Mouse (Mus musculus) limb, embryonic 11.5 days (tissue): ENCODE results near the gene Fam227a. TPM values are rescaled to one million over a fixed set of nuclear protein-coding genes. Genes with fewer than 3 reads are reported as not detected.

Experiments
- ATAC-seq: fragments of 200-750 bp; cut with Nextera tagmentation; 2 replicates; pipeline ENCODE4 v1.8.0; 2017; ENCODE audit warnings: low read depth; ENCODE audit not compliant: insufficient number of reproducible peaks, low FRiP score, low TSS enrichment
- DNase-seq: peaks from one replicate; pipeline ENCODE4 v3.0.0-alpha.2; 2015; ENCODE audit warnings: low spot score
- H3K27ac ChIP-seq: fragments of 300-500 bp; sonication (generic); replicated peaks from 2 replicates; pipeline ENCODE4 v1.5.1; 2014; ENCODE audit warnings: low read depth, mild to moderate bottlenecking, low read length
- H3K27me3 ChIP-seq: fragments of 300-500 bp; sonication (generic); 2 replicates; pipeline ENCODE4 v1.6.1; 2014; ENCODE audit warnings: mild to moderate bottlenecking, low read length, mixed read lengths; ENCODE audit not compliant: control insufficient read depth, insufficient read depth
- H3K36me3 ChIP-seq: fragments of 300-500 bp; sonication (generic); 2 replicates; pipeline ENCODE4 v1.6.1; 2014; ENCODE audit warnings: mild to moderate bottlenecking, low read length, moderate library complexity, mixed read lengths; ENCODE audit not compliant: control insufficient read depth, insufficient read depth
- H3K4me1 ChIP-seq: fragments of 300-500 bp; sonication (generic); 2 replicates; pipeline ENCODE4 v1.6.1; 2014; ENCODE audit warnings: low read length, mixed read lengths; ENCODE audit not compliant: control insufficient read depth, insufficient read depth
- H3K4me2 ChIP-seq: fragments of 300-500 bp; sonication (generic); 2 replicates; pipeline ENCODE4 v1.6.1; 2014; ENCODE audit warnings: low read depth, mild to moderate bottlenecking, moderate library complexity; ENCODE audit not compliant: severe bottlenecking
- H3K4me3 ChIP-seq: fragments of 300-500 bp; sonication (generic); 2 replicates; pipeline ENCODE4 v1.5.1; 2014; ENCODE audit warnings: low read depth, low read length
- H3K9ac ChIP-seq: fragments of 300-500 bp; sonication (generic); 2 replicates; pipeline ENCODE4 v1.6.1; 2014; ENCODE audit warnings: mild to moderate bottlenecking, low read length
- H3K9me3 ChIP-seq: fragments of 300-500 bp; sonication (generic); 2 replicates; pipeline ENCODE4 v1.6.1; 2016; ENCODE audit warnings: low read length; ENCODE audit not compliant: control insufficient read depth
- WGBS: fragments of 180-500 bp; shearing (Covaris S2); extraction: QIAGEN DNeasy Blood & Tissue Kit; methylation state at CpG from one replicate; pipeline ENCODE4 v1.1.7; 2014; 5-methylcytosine and 5-hydroxymethylcytosine counted together
- polyA plus RNA-seq: library from polyadenylated mRNA; unstranded; fragments of >200 nt; fragmentation: Nextera tagmentation; extraction: Ambion mirVana; gene quantifications from 2 replicates; pipeline ENCODE4 v1.2.1, GENCODE M21; 2014

Fam227a gene
- polyA plus RNA-seq, 1 experiment from 2014 or later, result 2.0 TPM

- DNase-seq, result no peak
- 88% methylated on average over 1 of the region's 1 CpGs for WGBS
- no peak overlapping the region for H3K4me3 ChIP-seq
- H3K9me3 ChIP-seq, result no peaks in the 10 kb centered on the region
- H3K4me1 ChIP-seq, result no peaks in the 10 kb centered on the region
- H3K4me2 ChIP-seq, result no peak overlapping the region
- no peak for ATAC-seq
- no peak overlapping the region for H3K27ac ChIP-seq
- H3K9ac ChIP-seq, result no peak overlapping the region
- H3K36me3 ChIP-seq, result no peaks in the 10 kb centered on the region
- no peaks in the 10 kb centered on the region for H3K27me3 ChIP-seq
These were observed 60.0 kb downstream of the Fam227a start for GRCm38 (mm10) chr15:79598715-79599114.

- Histone ChIP-seq H3K4me3 (no peak overlapping the region), H3K4me1 (no peaks in the 10 kb centered on the region), H3K27me3 (no peaks in the 10 kb centered on the region), H3K9ac (no peak overlapping the region), H3K9me3 (no peaks in the 10 kb centered on the region), H3K4me2 (no peak overlapping the region), H3K36me3 (no peaks in the 10 kb centered on the region), H3K27ac (no peak overlapping the region)
- ATAC-seq, result no peak
- 65% methylated on average over 1 of the region's 1 CpGs for WGBS
- DNase-seq, result no peak
These were observed 77.2 kb downstream of the Fam227a start for GRCm38 (mm10) chr15:79581581-79581980.

DNA sequence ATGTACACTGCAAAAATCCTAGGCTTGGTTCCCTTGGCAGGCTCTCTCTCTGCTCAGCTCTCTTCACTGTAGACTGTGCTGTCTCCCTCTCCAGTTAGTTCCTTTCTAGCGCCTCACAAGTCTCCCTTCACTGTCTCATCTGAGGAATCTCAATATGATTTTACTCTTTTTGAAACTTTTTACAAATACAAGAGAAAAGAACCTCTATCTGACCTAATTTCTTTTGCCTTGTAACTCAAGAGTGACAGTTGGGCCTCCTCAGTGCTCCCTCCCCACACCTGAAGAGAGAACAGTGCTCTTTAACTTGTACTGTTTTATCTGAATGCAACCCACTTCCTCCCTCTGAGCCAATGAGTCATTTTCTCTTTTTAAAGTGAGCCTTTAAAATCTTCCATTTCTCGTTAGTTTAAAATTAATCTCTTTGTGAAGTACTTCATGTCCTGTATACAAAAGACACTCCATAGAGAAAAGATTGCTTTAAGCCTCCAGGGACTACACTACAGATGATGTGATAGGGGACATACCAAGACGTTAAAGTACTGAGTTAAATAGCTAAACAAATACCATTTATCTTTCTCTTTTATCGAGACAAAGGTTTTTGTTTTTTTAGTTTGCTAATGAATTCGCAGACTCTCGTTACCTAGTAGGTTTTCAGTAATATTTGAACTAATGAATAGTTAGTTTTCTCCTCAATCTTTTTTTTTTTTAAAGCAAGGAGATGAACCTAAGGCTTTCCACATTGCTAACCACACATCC lies 80.9 kb downstream of the Fam227a start:
- Histone ChIP-seq H3K4me1 (no peaks in the 10 kb centered on the region), H3K9me3 (no peaks in the 10 kb centered on the region), H3K4me3 (no peak overlapping the region), H3K9ac (no peak overlapping the region), H3K4me2 (no peak overlapping the region), H3K36me3 (no peaks in the 10 kb centered on the region), H3K27ac (no peak overlapping the region), H3K27me3 (no peaks in the 10 kb centered on the region)
- DNase-seq (no peak), ATAC-seq (no peak)
- WGBS, result 78% methylated on average over 6 of the region's 6 CpGs

- H3K36me3 ChIP-seq, result no peaks in the 10 kb centered on the region
- 91% methylated on average over 2 of the region's 2 CpGs for WGBS
- DNase-seq (no peak), ATAC-seq (no peak)
- no peaks in the 10 kb centered on the region for H3K27me3 ChIP-seq
- H3K4me2 ChIP-seq, result no peak overlapping the region
- H3K27ac ChIP-seq, result no peak overlapping the region
- no peaks in the 10 kb centered on the region for H3K4me1 ChIP-seq
- H3K9me3 ChIP-seq, result no peaks in the 10 kb centered on the region
- no peak overlapping the region for H3K4me3 ChIP-seq
- H3K9ac ChIP-seq, result no peak overlapping the region
These were observed 81.8 kb downstream of the Fam227a start for GRCm38 (mm10) chr15:79576947-79577346.

DNA sequence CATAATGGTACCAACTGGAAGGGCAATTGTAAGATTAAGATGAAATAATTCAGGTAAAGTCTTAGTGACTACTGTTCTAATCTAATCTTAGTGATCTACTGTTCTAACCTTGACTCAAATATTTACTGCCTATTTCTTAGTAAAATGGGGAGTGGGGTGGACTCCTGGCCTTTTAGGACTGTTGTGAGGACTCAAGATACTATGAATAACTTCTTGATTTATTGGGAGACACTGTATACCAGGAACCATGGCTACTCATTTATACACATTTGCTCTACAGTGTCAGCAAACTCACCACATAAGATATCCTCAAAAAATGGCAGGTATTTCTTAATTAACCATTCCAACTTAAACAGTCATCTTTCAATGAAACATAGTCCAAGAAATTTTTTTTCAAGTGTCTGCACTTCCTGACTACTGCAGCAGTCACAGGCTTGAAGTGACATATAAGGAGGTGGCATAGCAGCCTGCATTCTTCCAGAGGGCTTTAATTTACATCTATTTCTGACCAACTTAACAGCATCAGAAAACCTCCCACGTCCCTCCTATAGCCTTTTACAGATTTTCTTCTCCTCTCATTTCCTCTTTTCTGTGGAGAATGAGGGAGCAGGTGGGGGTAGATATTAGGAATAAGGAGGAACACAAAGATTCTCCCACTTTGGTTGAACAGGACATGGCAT lies 83.1 kb downstream of the Fam227a start:
- WGBS, result 69% methylated on average over 1 of the region's 1 CpGs

GRCm38 (mm10) chr15:79562417-79562816 lies 96.3 kb downstream of the Fam227a start:
- Histone ChIP-seq H3K36me3 (no peaks in the 10 kb centered on the region), H3K9me3 (no peaks in the 10 kb centered on the region), H3K4me3 (no peak overlapping the region), H3K9ac (no peak overlapping the region), H3K27me3 (no peaks in the 10 kb centered on the region), H3K4me2 (no peak overlapping the region), H3K4me1 (no peaks in the 10 kb centered on the region), H3K27ac (no peak overlapping the region)
- no peak for ATAC-seq
- DNase-seq, result no peak
- WGBS, result 88% methylated on average over 9 of the region's 9 CpGs

More for the DNA sequence above, 83.1 kb downstream of the Fam227a start:
- no peak for DNase-seq
- H3K27ac ChIP-seq, result no peak overlapping the region
- H3K36me3 ChIP-seq, result no peaks in the 10 kb centered on the region
- H3K4me1 ChIP-seq, result no peaks in the 10 kb centered on the region
- no peaks in the 10 kb centered on the region for H3K9me3 ChIP-seq
- ATAC-seq, result no peak
- no peak overlapping the region for H3K4me2 ChIP-seq
- no peaks in the 10 kb centered on the region for H3K27me3 ChIP-seq
- no peak overlapping the region for H3K9ac ChIP-seq
- H3K4me3 ChIP-seq, result no peak overlapping the region

GRCm38 (mm10) chr15:79559649-79560048 lies 99.1 kb downstream of the Fam227a start:
- no peak overlapping the region for H3K9ac ChIP-seq
- H3K9me3 ChIP-seq, result no peaks in the 10 kb centered on the region
- H3K4me2 ChIP-seq, result no peak overlapping the region
- no peaks in the 10 kb centered on the region for H3K36me3 ChIP-seq
- no peak overlapping the region for H3K27ac ChIP-seq
- no peaks in the 10 kb centered on the region for H3K4me1 ChIP-seq
- no peaks in the 10 kb centered on the region for H3K27me3 ChIP-seq
- ATAC-seq (no peak), DNase-seq (no peak)
- H3K4me3 ChIP-seq, result no peak overlapping the region
- 70% methylated on average over 3 of the region's 3 CpGs for WGBS
